Mouse (Mus musculus) liver, postnatal 0 days (tissue): ENCODE data around the gene Nlrc4. TPM values are rescaled to one million over a fixed set of nuclear protein-coding genes. Genes with fewer than 3 reads are reported as not detected.

Experiments
- ATAC-seq: fragments of 200-750 bp; cut with Nextera tagmentation; 2 replicates; pipeline ENCODE4 v1.8.0; 2017; ENCODE audit warnings: mild to moderate bottlenecking, moderate library complexity
- DNase-seq: peaks from one replicate; pipeline ENCODE4 v3.0.0-alpha.2; 2016
- H3K27ac ChIP-seq: fragments of 300-500 bp; sonication (generic); 2 replicates; pipeline ENCODE4 v1.5.1; 2014; ENCODE audit warnings: antibody characterized with exemption, moderate library complexity, mild to moderate bottlenecking, low read depth
- H3K27me3 ChIP-seq: fragments of 300-500 bp; sonication (generic); 2 replicates; pipeline ENCODE4 v1.6.1; 2014; ENCODE audit warnings: low read length, control low read depth, mixed read lengths; ENCODE audit not compliant: insufficient read depth
- H3K36me3 ChIP-seq: fragments of 300-500 bp; sonication (generic); replicated peaks from 2 replicates; pipeline ENCODE4 v1.6.1; 2014; ENCODE audit warnings: mild to moderate bottlenecking, control low read depth, low read length, moderate library complexity, mixed read lengths; ENCODE audit not compliant: insufficient read depth
- H3K4me1 ChIP-seq: fragments of 300-500 bp; sonication (generic); 2 replicates; pipeline ENCODE4 v1.6.1; 2014; ENCODE audit warnings: antibody characterized with exemption, mild to moderate bottlenecking, control low read depth; ENCODE audit not compliant: insufficient read depth
- H3K4me2 ChIP-seq: fragments of 300-500 bp; sonication (generic); 2 replicates; pipeline ENCODE4 v1.6.1; 2014; ENCODE audit warnings: low read depth, mild to moderate bottlenecking, low read length, moderate library complexity, mixed read lengths
- H3K4me3 ChIP-seq: fragments of 300-500 bp; sonication (generic); 2 replicates; pipeline ENCODE4 v1.5.1; 2014; ENCODE audit warnings: low read depth, low read length
- H3K9ac ChIP-seq: fragments of 300-500 bp; sonication (generic); replicated peaks from 2 replicates; pipeline ENCODE4 v1.6.1; 2014; ENCODE audit warnings: mild to moderate bottlenecking, moderate library complexity
- H3K9me3 ChIP-seq: fragments of 300-500 bp; sonication (generic); 2 replicates; pipeline ENCODE4 v1.6.1; 2016; ENCODE audit warnings: mild to moderate bottlenecking, control low read depth, low read length, mixed read lengths
- CTCF ChIP-seq: sonication (generic); IDR thresholded peaks from 2 replicates; pipeline ENCODE4 v1.5.1; 2016; ENCODE audit warnings: antibody characterized with exemption, low read depth
- EP300 ChIP-seq: IDR thresholded peaks from 2 replicates; pipeline ENCODE4 v1.6.1; 2016; ENCODE audit warnings: antibody characterized with exemption, low read depth, mild to moderate bottlenecking
- WGBS: fragments of 180-500 bp; shearing (Covaris S2); extraction: QIAGEN DNeasy Blood & Tissue Kit; methylation state at CpG from one replicate; pipeline ENCODE4 v1.1.7; 2014; ENCODE audit not compliant: insufficient replicate concordance; 5-methylcytosine and 5-hydroxymethylcytosine counted together
- polyA plus RNA-seq: library from polyadenylated mRNA; unstranded; fragments of >200 nt; fragmentation: Nextera tagmentation; extraction: Ambion mirVana; gene quantifications from 2 replicates; pipeline ENCODE4 v1.2.1, GENCODE M21; 2015

Gene Nlrc4
- polyA plus RNA-seq, 1 experiment from 2014 or later: 0.53 TPM

DNA sequence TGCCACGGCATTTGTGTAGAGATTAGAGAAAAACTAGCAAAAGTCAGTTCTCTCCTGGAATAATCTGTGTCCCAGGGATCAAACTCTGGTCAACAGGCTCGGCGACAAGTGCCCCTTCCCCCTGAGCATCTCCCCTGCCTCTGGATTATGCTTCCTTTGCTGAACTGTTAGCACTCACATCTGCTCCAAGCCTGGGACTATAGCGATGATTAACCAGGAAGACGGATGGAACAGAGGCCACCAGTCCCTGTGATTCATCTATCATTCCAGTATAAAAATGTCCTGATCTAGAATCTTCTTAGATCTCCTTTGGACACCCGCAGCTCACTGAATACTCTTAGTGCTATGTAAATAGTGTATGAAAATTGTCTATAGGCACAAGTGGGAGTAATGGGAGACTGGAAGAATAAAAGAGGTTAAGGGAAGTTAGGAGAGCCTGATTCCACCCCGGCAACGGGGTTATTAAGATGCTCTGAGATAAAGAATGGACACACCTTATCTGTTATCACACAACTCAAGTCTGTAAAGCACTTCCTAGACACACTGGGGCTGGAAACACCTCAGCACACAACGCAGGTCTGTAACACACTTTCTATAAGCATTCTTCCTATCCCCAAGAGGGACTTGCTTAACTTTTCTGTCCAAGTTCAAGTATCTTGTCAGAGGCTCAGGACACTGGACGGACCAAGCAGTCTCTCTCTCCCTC, 817 bp downstream of the Nlrc4 start:
- TF ChIP-seq CTCF: no peak
- WGBS: 58% methylated on average over 10 of the region's 10 CpGs
- Histone ChIP-seq H3K4me2 (peak overlapping the region; percentile 42; the same call in 1 of the 2 replicates), H3K4me1 (0 out of 2 replicates have a peak, but pooled peaks cover 4% of the 10 kb centered on the region), H3K27ac (peak overlapping the region; percentile 64), H3K27me3 (no peaks in the 10 kb centered on the region), H3K9ac (no peak overlapping the region), H3K36me3 (no peaks in the 10 kb centered on the region), H3K9me3 (no peaks in the 10 kb centered on the region), H3K4me3 (peak overlapping the region; percentile 31)
- DNase-seq (no peak), ATAC-seq (no peak)

DNA sequence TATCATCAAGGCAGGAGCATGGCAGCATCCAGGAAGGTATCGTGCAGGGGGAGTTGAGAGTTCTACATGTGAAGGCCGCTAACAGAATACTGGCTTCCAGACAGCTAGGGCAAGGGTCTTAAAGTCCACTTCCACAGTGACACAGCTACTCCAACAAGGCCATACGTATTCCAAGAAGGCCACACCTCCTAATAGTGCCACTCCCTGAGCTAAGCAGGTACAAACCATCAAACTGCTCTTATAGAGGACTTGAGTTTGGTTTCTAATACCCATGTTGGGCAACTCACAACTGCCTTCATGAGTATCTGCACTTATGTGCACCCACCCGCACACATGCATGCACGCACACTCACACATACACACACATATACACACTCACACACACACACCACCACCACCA, 2.1 kb downstream of the Nlrc4 start:
- Histone ChIP-seq H3K27ac (no peak overlapping the region), H3K9ac (no peak overlapping the region), H3K36me3 (no peaks in the 10 kb centered on the region), H3K27me3 (no peaks in the 10 kb centered on the region), H3K4me1 (0 out of 2 replicates have a peak, but pooled peaks cover 4% of the 10 kb centered on the region), H3K4me3 (no peak overlapping the region), H3K4me2 (no peak overlapping the region), H3K9me3 (no peaks in the 10 kb centered on the region)
- no peak for TF ChIP-seq EP300
- TF ChIP-seq CTCF: no peak
- DNase-seq (no peak), ATAC-seq (no peak)
- WGBS: 89% methylated on average over 5 of the region's 5 CpGs

- no peak for DNase-seq
- no peaks in the 10 kb centered on the region for H3K9me3 ChIP-seq
- no peak for ATAC-seq
- H3K4me1 ChIP-seq: 0 out of 2 replicates have a peak, but pooled peaks cover 4% of the 10 kb centered on the region
- H3K27ac ChIP-seq: no peak overlapping the region
- TF ChIP-seq CTCF (no peak), EP300 (no peak)
- H3K9ac ChIP-seq: no peak overlapping the region
- no peaks in the 10 kb centered on the region for H3K36me3 ChIP-seq
- no peak overlapping the region for H3K4me2 ChIP-seq
- 81% methylated on average over 4 of the region's 4 CpGs for WGBS
- H3K4me3 ChIP-seq: no peak overlapping the region
- H3K27me3 ChIP-seq: no peaks in the 10 kb centered on the region
Measured at GRCm38 (mm10) chr17:74455426-74455825, 3.5 kb downstream of the Nlrc4 start.

- TF ChIP-seq CTCF: no peak
- TF ChIP-seq EP300: no peak
- 60% methylated on average over 1 of the region's 1 CpGs for WGBS
- Histone ChIP-seq H3K27ac (no peak overlapping the region), H3K36me3 (no peaks in the 10 kb centered on the region), H3K4me2 (no peak overlapping the region), H3K9ac (no peak overlapping the region), H3K4me3 (no peak overlapping the region), H3K9me3 (no peaks in the 10 kb centered on the region), H3K4me1 (0 out of 2 replicates have a peak, but pooled peaks cover 4% of the 10 kb centered on the region), H3K27me3 (no peaks in the 10 kb centered on the region)
- DNase-seq (no peak), ATAC-seq (no peak)
Measured at GRCm38 (mm10) chr17:74454660-74455059, 4.3 kb downstream of the Nlrc4 start.

DNA sequence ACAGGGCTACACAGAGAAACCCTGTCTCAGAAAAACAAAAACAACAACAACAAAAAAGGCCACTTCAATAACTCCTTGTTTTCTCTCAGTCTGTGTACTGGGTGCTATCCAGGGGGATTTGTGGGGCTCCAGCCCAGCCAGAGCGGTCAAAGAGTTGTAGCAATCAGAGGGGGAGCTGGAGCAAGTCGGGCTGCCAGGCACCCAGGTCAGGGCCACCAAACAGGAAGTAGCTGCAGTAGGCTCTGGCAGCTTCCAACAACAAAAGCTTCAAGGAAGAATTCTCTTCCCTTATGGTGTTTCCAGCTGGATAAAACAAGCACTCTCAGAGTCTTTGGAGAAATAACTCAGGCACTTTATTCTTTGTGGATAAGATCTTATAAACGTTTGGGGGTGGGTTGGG, 5.0 kb downstream of the Nlrc4 start:
- TF ChIP-seq CTCF (no peak), EP300 (no peak)
- H3K4me2 ChIP-seq: no peak overlapping the region
- no peaks in the 10 kb centered on the region for H3K36me3 ChIP-seq
- ATAC-seq: no peak
- 0 out of 2 replicates have a peak, but pooled peaks cover 4% of the 10 kb centered on the region for H3K4me1 ChIP-seq
- H3K9me3 ChIP-seq: no peaks in the 10 kb centered on the region
- H3K27me3 ChIP-seq: no peaks in the 10 kb centered on the region
- 0 out of 2 replicates have a peak overlapping the region, but pooled peaks have one; percentile 6 for H3K27ac ChIP-seq
- DNase-seq: no peak
- H3K4me3 ChIP-seq: no peak overlapping the region
- no peak overlapping the region for H3K9ac ChIP-seq
- WGBS: 33% methylated on average over 3 of the region's 3 CpGs

DNA sequence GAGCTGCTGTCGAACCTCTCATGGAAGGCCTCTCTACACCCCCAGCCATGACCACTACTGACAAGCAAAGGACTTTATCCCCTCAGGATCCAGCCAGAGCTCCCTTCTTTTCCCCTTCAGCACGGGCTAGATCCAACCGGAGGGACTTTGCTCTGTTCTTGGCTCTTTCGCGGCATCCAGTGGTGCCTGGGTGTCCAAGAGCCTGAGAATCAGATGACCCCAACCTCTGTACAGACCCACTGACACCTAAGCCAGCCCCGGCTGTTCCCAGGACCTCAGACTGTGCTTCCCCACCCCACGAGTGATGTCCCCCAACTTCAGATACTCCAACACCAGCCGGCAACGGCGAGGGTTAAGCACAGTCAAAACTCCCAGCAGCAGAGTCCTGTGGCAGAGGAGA, 9.2 kb downstream of the Nlrc4 start:
- Histone ChIP-seq H3K27me3 (no peaks in the 10 kb centered on the region), H3K9ac (no peak overlapping the region), H3K4me3 (no peak overlapping the region), H3K4me2 (no peak overlapping the region), H3K36me3 (0 out of 2 replicates have a peak, but pooled peaks cover 2% of the 10 kb centered on the region), H3K4me1 (0 out of 2 replicates have a peak, but pooled peaks cover 4% of the 10 kb centered on the region), H3K27ac (no peak overlapping the region), H3K9me3 (no peaks in the 10 kb centered on the region)
- DNase-seq (no peak), ATAC-seq (no peak)
- WGBS: 81% methylated on average over 10 of the region's 10 CpGs
- TF ChIP-seq CTCF (no peak), EP300 (no peak)

DNA sequence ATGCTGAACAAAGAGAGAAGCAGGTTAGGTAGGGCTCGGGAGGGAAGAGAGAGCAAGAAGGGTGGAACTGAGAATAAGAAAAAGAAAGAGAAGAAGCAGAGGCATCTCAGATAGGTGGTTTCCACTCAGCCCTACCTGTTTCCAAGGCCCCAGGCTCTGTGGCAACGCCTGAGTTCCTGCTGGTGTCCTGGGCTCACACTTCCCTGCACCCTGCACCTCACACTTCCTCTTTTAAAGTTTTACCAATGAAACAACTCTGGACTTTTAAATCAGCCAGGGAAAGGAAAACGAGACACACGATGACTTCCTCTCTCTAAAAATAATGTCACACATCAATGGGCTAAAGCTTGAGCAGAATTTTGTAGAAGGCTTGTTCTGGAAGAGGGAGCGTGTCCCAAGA, 18.5 kb downstream of the Nlrc4 start:
- ATAC-seq (no peak), DNase-seq (peak; percentile 39)
- TF ChIP-seq CTCF: no peak
- no peak for TF ChIP-seq EP300

More for the DNA sequence above, 18.5 kb downstream of the Nlrc4 start:
- Histone ChIP-seq H3K27me3 (no peaks in the 10 kb centered on the region), H3K4me1 (no peaks in the 10 kb centered on the region), H3K27ac (no peak overlapping the region), H3K4me2 (no peak overlapping the region), H3K9me3 (no peaks in the 10 kb centered on the region), H3K36me3 (no peaks in the 10 kb centered on the region), H3K9ac (no peak overlapping the region), H3K4me3 (no peak overlapping the region)
- 22% methylated on average over 5 of the region's 5 CpGs for WGBS
